Comparison of ENCODE assay signal across 8 mouse cellular contexts in genomic region chr11:86257054-86257453, GRCm38 (mm10). TPM values are rescaled to one million over a fixed set of nuclear protein-coding genes. Genes with fewer than 3 reads are reported as not detected.
A peak's percentile ranks its signal among the peaks of the same experiment; 100 is the strongest.
DNase-seq lines count a peak whose midpoint lies in the region; ATAC-seq and TF ChIP-seq lines count a peak whose summit lies in the region.

No protein-coding gene starts in this region.

- H3K9me3 ChIP-seq in hindbrain, embryonic 15.5 days: no peaks in the 10 kb centered on the region
- no peaks in the 10 kb centered on the region for H3K9me3 ChIP-seq in midbrain, embryonic 11.5 days (ENCODE audit: control insufficient read depth, low read length)

- H3K4me3 ChIP-seq in gastrocnemius, adult 2 months: peak overlapping the region; percentile 87
- peak overlapping the region; percentile 87 for H3K4me3 ChIP-seq in hindbrain, embryonic 15.5 days
- peak overlapping the region; percentile 70 for H3K4me3 ChIP-seq in midbrain, embryonic 11.5 days (ENCODE audit: low read depth, low read length)

- intact Hi-C loops in gastrocnemius, adult 2 months (cut with DNase I): loop anchor here (5.0 kb wide), 1 partner anchor 100 kb away; the partner anchor contains the start of gene Med13
- intact Hi-C loops in left cerebral cortex, postnatal 25 days (cut with DNase I): loop anchor here (5.0 to 10.0 kb wide), 2 partner anchors 100 to 208 kb away; partner anchors contain the start of gene Med13

- peaks cover 16% of the 10 kb centered on the region for H3K4me1 ChIP-seq in hindbrain, embryonic 15.5 days (replicated peaks)
- peaks cover 9% of the 10 kb centered on the region for H3K4me1 ChIP-seq in midbrain, embryonic 11.5 days (ENCODE audit: control insufficient read depth, insufficient read depth, low read length)

- under 1% methylated on average over 22 of the region's 22 CpGs for WGBS in hindbrain, embryonic 15.5 days
- under 1% methylated on average over 22 of the region's 22 CpGs for WGBS in midbrain, embryonic 11.5 days

- peak overlapping the region; percentile 76 for H3K4me2 ChIP-seq in hindbrain, embryonic 15.5 days
- H3K4me2 ChIP-seq in midbrain, embryonic 11.5 days: peak overlapping the region; percentile 61

- peaks cover 12% of the 10 kb centered on the region for H3K36me3 ChIP-seq in hindbrain, embryonic 15.5 days
- peaks cover 1% of the 10 kb centered on the region; the same call in 1 of the 2 replicates for H3K36me3 ChIP-seq in midbrain, embryonic 11.5 days (ENCODE audit: control insufficient read depth, insufficient read depth, low read length)

- H3K27me3 ChIP-seq in hindbrain, embryonic 15.5 days: no peaks in the 10 kb centered on the region
- H3K27me3 ChIP-seq in midbrain, embryonic 11.5 days (ENCODE audit: control insufficient read depth, insufficient read depth, low read length): no peaks in the 10 kb centered on the region

- peak; percentile 67 for ATAC-seq in hindbrain, embryonic 15.5 days (ENCODE audit: low FRiP score, low read depth)
- ATAC-seq in midbrain, embryonic 11.5 days (ENCODE audit: low FRiP score): peak; percentile 58

- no peak for TF ChIP-seq CTCF in gastrocnemius, adult 2 months (IDR thresholded peaks at IDR 0.05)

- H3K9ac ChIP-seq in hindbrain, embryonic 15.5 days: peak overlapping the region; percentile 90
- H3K9ac ChIP-seq in midbrain, embryonic 11.5 days (ENCODE audit: low read length): peak overlapping the region; percentile 92

- DNase-seq in gastrocnemius, adult 2 months: peak; percentile 45
- no peak for DNase-seq in gastrocnemius, postnatal 10 days
- DNase-seq in thymus, postnatal 10 days (ENCODE audit: low spot score in 2 of 2): peak; percentile 7 to 11
- DNase-seq in thymus, adult 18-20 months: no peak
- DNase-seq in midbrain, embryonic 11.5 days (ENCODE audit: low spot score, missing footprints): peak; percentile 96
- DNase-seq in ovary, postnatal 14 days (ENCODE audit: low spot score): no peak
- DNase-seq in left cerebral cortex, postnatal 25 days (ENCODE audit: low spot score in 2 of 2): no peak

- H3K27ac ChIP-seq in gastrocnemius, adult 2 months: peak overlapping the region; percentile 87
- H3K27ac ChIP-seq in hindbrain, embryonic 15.5 days (replicated peaks): peak overlapping the region; percentile 87
- peak overlapping the region; percentile 32; the same call in 1 of the 2 replicates for H3K27ac ChIP-seq in midbrain, embryonic 11.5 days (ENCODE audit: low read depth, low read length)

RNA-seq across cellular contexts. Expression of gene Ints2, which starts 0.3 kb away (rescaled TPM):
- total RNA-seq in gastrocnemius, adult 2 months (2021): 1 to 10 TPM; 2.3 to 5.5 TPM
- total RNA-seq in gastrocnemius, postnatal 10 days (2021): 1 to 10 TPM; 7.4 to 7.7 TPM
- 17.5 and 18.9 TPM in 2 replicates for polyA plus RNA-seq in hindbrain, embryonic 15.5 days (2015; fragmentation: Nextera tagmentation; extraction: Ambion mirVana)
- 48.4 and 54.7 TPM in 2 replicates for polyA plus RNA-seq in midbrain, embryonic 11.5 days (2014; fragmentation: Nextera tagmentation; extraction: Ambion mirVana)
- total RNA-seq in left cerebral cortex, postnatal 25 days (2021): 10 to 100 TPM; 27.5 to 27.9 TPM

RNA-seq across cellular contexts. Expression of gene Brip1, which starts 56.1 kb away (rescaled TPM):
- under 1 TPM in 1 of 2 experiments, not detected in 1; 0.03 TPM for total RNA-seq in gastrocnemius, adult 2 months (2021)
- total RNA-seq in gastrocnemius, postnatal 10 days (2021): 1 to 10 TPM; 1.7 to 2.5 TPM
- polyA plus RNA-seq in hindbrain, embryonic 15.5 days (2015; fragmentation: Nextera tagmentation; extraction: Ambion mirVana): 2.3 and 2.6 TPM in 2 replicates
- polyA plus RNA-seq in midbrain, embryonic 11.5 days (2014; fragmentation: Nextera tagmentation; extraction: Ambion mirVana): 10.2 and 11.6 TPM in 2 replicates
- total RNA-seq in left cerebral cortex, postnatal 25 days (2021): under 1 TPM; 0.18 to 0.23 TPM

Comparison
In these comparisons a context has a peak if more than half of its experiments do, and no peak if none do; other contexts are left out.
1. DNase-seq: peak in gastrocnemius, adult 2 months (single experiment), thymus, postnatal 10 days (2 of 2) and midbrain, embryonic 11.5 days (single experiment); none in gastrocnemius, postnatal 10 days (single experiment), thymus, adult 18-20 months (0 of 2), ovary, postnatal 14 days (single experiment) and left cerebral cortex, postnatal 25 days (0 of 2).
2. H3K27ac ChIP-seq: peak in every context shown above with its lines; median percentile 87 in gastrocnemius, adult 2 months; 87 in hindbrain, embryonic 15.5 days; 32 in midbrain, embryonic 11.5 days.
3. Peak in every context shown above with its lines, with median percentiles within 50 percentile points of each other: H3K4me3 ChIP-seq.